Mouse (Mus musculus): ENCODE results near the gene Neurod2. TPM values are rescaled to one million over a fixed set of nuclear protein-coding genes. Genes with fewer than 3 reads are reported as not detected.

Gene Neurod2
- polyA plus RNA-seq, 1 experiment, result not detected

DNA sequence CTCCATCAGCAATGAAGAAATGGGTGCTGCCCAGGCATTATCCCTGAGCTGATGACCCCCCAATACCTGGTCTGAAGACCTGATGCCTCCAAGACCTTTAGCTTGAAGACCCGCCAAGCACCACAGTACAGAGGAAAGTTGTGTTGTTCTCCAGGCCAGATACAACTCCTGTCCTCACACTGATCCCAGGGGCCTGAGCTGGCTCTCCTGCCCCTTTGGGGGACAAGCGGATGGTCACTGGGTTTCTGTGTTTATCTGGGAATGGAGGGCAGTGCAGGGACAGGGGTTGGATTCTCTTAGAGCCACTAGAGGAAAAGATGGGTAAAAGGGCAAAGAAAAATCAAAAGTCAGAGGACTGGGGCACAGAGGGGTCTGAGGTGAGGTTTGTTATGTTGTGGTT lies 9.5 kb downstream of the Neurod2 start:
- Histone ChIP-seq H3K4me3 (no peak overlapping the region), H3K27me3 (ENCODE audit: control insufficient read depth, insufficient read depth, insufficient read length) (peaks cover 77% of the 10 kb centered on the region)
- no peak for TF ChIP-seq E2F4 (IDR thresholded peaks at IDR 0.05; ENCODE audit: insufficient read depth)
- no peak for TF ChIP-seq POLR2AphosphoS2 (IDR thresholded peaks at IDR 0.05; ENCODE audit: insufficient read length, low read depth)
- TF ChIP-seq MAX (IDR thresholded peaks at IDR 0.05; ENCODE audit: low read depth), result no peak
- TF ChIP-seq REST (IDR thresholded peaks at IDR 0.05; ENCODE audit: insufficient read depth, insufficient read length), result no peak
- TF ChIP-seq POLR2A (IDR thresholded peaks at IDR 0.05; ENCODE audit: insufficient read length, low read depth), result no peak
- no peak for TF ChIP-seq SRF (IDR thresholded peaks at IDR 0.05; ENCODE audit: control insufficient read depth, insufficient read length, low read depth)
- no peak for TF ChIP-seq TCF3 (IDR thresholded peaks at IDR 0.05; ENCODE audit: insufficient read length, low read depth)
- TF ChIP-seq CEBPB (IDR thresholded peaks at IDR 0.05; ENCODE audit: insufficient read depth, poor library complexity, severe bottlenecking), result no peak
- no peak for TF ChIP-seq TCF12 (IDR thresholded peaks at IDR 0.05; ENCODE audit: insufficient read depth, poor library complexity, severe bottlenecking)
- no peak for TF ChIP-seq MYOD1 (IDR thresholded peaks at IDR 0.05; ENCODE audit: control insufficient read depth in 1 of 3, insufficient read length in 2 of 3, low read depth in 2 of 3)
- no peak for TF ChIP-seq MYOG (IDR thresholded peaks at IDR 0.05; ENCODE audit: control insufficient read depth in 1 of 3, insufficient read depth in 1 of 3, insufficient read length in 2 of 3, low read depth in 2 of 3)
- no peak for TF ChIP-seq USF1 (IDR thresholded peaks at IDR 0.05; ENCODE audit: low read depth)

DNA sequence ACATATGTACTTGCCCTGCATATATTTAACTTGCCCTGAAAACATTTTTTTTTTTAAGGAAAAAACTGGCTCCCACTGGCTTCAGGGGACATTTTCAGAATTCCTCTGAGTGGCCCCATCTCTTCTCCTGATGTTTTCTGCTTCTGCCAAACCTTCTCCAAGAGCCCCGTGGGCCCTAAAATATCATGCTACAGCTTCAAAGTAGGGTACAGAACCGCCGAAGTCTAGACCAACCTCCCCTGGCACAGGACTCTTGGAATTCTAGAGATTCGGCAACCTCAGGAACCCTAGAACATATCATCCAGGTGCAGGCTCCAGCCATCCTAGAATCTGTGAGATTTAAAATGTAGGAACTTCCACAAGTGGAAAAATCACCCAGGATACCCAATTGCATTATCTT lies 9.9 kb downstream of the Neurod2 start:
- Histone ChIP-seq H3K36me3 (ENCODE audit: control insufficient read depth, insufficient read depth) (no peaks in the 10 kb centered on the region), H3K4me3 (no peak overlapping the region), H3K79me2 (ENCODE audit: control insufficient read depth, insufficient read depth) (no peaks in the 10 kb centered on the region), H3K4me2 (ENCODE audit: low read depth) (no peak overlapping the region), H3K27me3 (ENCODE audit: control insufficient read depth, insufficient read depth, insufficient read length) (peaks cover 75% of the 10 kb centered on the region), H3ac (ENCODE audit: control insufficient read depth, insufficient read length) (no peak overlapping the region)
- no peak for TF ChIP-seq SRF (IDR thresholded peaks at IDR 0.05; ENCODE audit: control insufficient read depth, insufficient read length, low read depth)

More for the DNA sequence above, 9.5 kb downstream of the Neurod2 start:
- no peak overlapping the region for H3ac ChIP-seq (ENCODE audit: control insufficient read depth, insufficient read length)
- H3K79me2 ChIP-seq (ENCODE audit: control insufficient read depth, insufficient read depth), result no peaks in the 10 kb centered on the region
- no peak overlapping the region for H3K4me2 ChIP-seq (ENCODE audit: low read depth)
- H3K36me3 ChIP-seq (ENCODE audit: control insufficient read depth, insufficient read depth), result no peaks in the 10 kb centered on the region

DNA sequence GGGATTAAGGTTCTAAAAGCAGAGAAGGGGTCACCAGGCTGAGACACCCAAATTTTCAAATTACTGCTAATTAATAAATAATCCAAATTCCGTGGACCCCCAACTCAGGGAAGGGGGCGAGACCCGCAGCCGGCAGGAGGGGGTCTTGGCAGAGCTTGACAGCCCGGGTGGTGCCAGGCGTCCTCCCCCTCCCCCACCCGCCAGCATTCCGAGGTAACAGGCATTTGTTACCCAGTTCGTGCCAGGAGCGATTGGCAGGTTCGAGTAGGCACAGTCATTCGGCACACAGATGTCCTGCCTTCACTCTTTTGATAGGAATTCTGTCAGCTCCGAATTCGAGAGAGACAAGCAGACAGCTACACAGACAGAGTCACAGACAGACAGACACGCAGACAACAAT lies 10.3 kb downstream of the Neurod2 start:
- Histone ChIP-seq H3K27me3 (ENCODE audit: control insufficient read depth, insufficient read depth, insufficient read length) (peaks cover 75% of the 10 kb centered on the region), H3K79me2 (ENCODE audit: control insufficient read depth, insufficient read depth) (no peaks in the 10 kb centered on the region), H3K36me3 (ENCODE audit: control insufficient read depth, insufficient read depth) (no peaks in the 10 kb centered on the region), H3K4me3 (no peak overlapping the region), H3K4me2 (ENCODE audit: low read depth) (no peak overlapping the region), H3ac (ENCODE audit: control insufficient read depth, insufficient read length) (no peak overlapping the region)
- TF ChIP-seq E2F4 (IDR thresholded peaks at IDR 0.05; ENCODE audit: insufficient read depth) (no peak), MYOD1 (IDR thresholded peaks at IDR 0.05; ENCODE audit: control insufficient read depth in 1 of 3, insufficient read length in 2 of 3, low read depth in 2 of 3) (no peak), TCF12 (IDR thresholded peaks at IDR 0.05; ENCODE audit: insufficient read depth, poor library complexity, severe bottlenecking) (no peak), SRF (IDR thresholded peaks at IDR 0.05; ENCODE audit: control insufficient read depth, insufficient read length, low read depth) (no peak), MAX (IDR thresholded peaks at IDR 0.05; ENCODE audit: low read depth) (no peak), MYOG (IDR thresholded peaks at IDR 0.05; ENCODE audit: control insufficient read depth in 1 of 3, insufficient read depth in 1 of 3, insufficient read length in 2 of 3, low read depth in 2 of 3) (no peak), TCF3 (IDR thresholded peaks at IDR 0.05; ENCODE audit: insufficient read length, low read depth) (no peak), CEBPB (IDR thresholded peaks at IDR 0.05; ENCODE audit: insufficient read depth, poor library complexity, severe bottlenecking) (no peak), REST (IDR thresholded peaks at IDR 0.05; ENCODE audit: insufficient read depth, insufficient read length) (no peak), POLR2A (IDR thresholded peaks at IDR 0.05; ENCODE audit: insufficient read length, low read depth) (no peak), POLR2AphosphoS2 (IDR thresholded peaks at IDR 0.05; ENCODE audit: insufficient read length, low read depth) (no peak), USF1 (IDR thresholded peaks at IDR 0.05; ENCODE audit: low read depth) (no peak)

DNA sequence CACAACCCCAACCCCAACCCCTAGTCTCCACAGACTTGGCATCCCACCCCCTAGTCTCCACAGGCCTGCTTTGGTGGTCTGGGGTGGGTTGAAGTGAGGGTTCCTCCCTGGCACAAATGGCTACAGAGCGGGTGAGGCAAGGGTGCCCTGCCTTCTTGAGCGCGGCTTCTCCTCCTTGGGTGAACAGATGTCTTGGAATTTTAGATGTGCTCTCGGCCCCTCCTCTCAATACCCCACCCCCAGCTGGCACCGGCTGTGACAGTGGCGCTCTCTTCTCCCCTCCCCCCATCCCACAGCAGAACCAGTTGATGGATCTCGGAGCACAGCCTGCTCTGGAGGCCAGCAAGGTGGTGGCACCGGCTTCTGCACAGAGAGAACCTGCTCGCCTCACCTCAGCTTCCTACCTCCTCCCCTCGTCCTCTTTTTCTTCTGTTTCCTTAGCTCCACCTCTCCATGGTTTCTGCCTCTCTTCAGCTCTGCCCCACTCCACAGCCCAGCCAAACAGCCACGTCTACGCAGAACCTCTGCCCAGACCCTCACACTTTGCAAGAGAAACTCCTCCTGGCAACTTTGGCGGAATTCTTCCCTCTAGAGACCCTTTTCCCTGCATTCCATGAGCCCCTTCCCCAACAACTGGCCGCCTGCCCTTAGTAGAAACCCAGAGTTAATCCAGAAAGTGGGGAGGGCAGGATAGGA lies 10.9 kb downstream of the Neurod2 start:
- no peak overlapping the region for H3ac ChIP-seq (ENCODE audit: control insufficient read depth, insufficient read length)
- no peak overlapping the region for H3K4me2 ChIP-seq (ENCODE audit: low read depth)
- H3K27me3 ChIP-seq (ENCODE audit: control insufficient read depth, insufficient read depth, insufficient read length), result peaks cover 74% of the 10 kb centered on the region
- H3K4me3 ChIP-seq, result no peak overlapping the region
- no peaks in the 10 kb centered on the region for H3K79me2 ChIP-seq (ENCODE audit: control insufficient read depth, insufficient read depth)
- H3K36me3 ChIP-seq (ENCODE audit: control insufficient read depth, insufficient read depth), result no peaks in the 10 kb centered on the region
- TF ChIP-seq POLR2AphosphoS2 (IDR thresholded peaks at IDR 0.05; ENCODE audit: insufficient read length, low read depth) (no peak), MYOD1 (IDR thresholded peaks at IDR 0.05; ENCODE audit: control insufficient read depth in 1 of 3, insufficient read length in 2 of 3, low read depth in 2 of 3) (no peak), SRF (IDR thresholded peaks at IDR 0.05; ENCODE audit: control insufficient read depth, insufficient read length, low read depth) (no peak)

DNA sequence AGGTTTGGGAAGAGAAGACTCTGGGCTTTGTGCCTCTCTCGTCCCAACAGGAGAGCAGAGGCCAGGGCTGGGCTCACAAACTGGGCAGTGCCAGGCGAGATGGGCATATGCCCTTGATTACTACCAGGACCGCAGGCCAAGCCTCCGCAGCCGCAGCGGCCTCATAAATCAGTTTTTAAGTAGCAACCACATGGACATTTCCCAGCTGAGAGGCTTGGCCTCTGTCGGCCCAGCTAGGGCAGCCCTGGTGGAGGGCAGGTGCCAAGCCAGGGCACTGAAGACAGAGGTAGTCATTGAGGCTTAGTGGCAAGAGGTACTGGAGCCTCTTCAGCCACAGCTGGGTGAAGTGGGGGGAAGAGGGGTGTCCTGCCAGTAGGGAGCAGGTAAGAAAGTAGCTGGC lies 12.0 kb downstream of the Neurod2 start:
- Histone ChIP-seq H3K79me2 (ENCODE audit: control insufficient read depth, insufficient read depth) (no peaks in the 10 kb centered on the region), H3ac (ENCODE audit: control insufficient read depth, insufficient read length) (no peak overlapping the region), H3K27me3 (ENCODE audit: control insufficient read depth, insufficient read depth, insufficient read length) (peaks cover 63% of the 10 kb centered on the region), H3K4me2 (ENCODE audit: low read depth) (no peak overlapping the region), H3K36me3 (ENCODE audit: control insufficient read depth, insufficient read depth) (no peaks in the 10 kb centered on the region), H3K4me3 (no peak overlapping the region)
- TF ChIP-seq USF1 (IDR thresholded peaks at IDR 0.05; ENCODE audit: low read depth), result no peak
- no peak for TF ChIP-seq TCF12 (IDR thresholded peaks at IDR 0.05; ENCODE audit: insufficient read depth, poor library complexity, severe bottlenecking)
- no peak for TF ChIP-seq CEBPB (IDR thresholded peaks at IDR 0.05; ENCODE audit: insufficient read depth, poor library complexity, severe bottlenecking)
- no peak for TF ChIP-seq MYOD1 (IDR thresholded peaks at IDR 0.05; ENCODE audit: control insufficient read depth in 1 of 3, insufficient read length in 2 of 3, low read depth in 2 of 3)
- TF ChIP-seq POLR2AphosphoS2 (IDR thresholded peaks at IDR 0.05; ENCODE audit: insufficient read length, low read depth), result no peak
- TF ChIP-seq POLR2A (IDR thresholded peaks at IDR 0.05; ENCODE audit: insufficient read length, low read depth), result no peak
- TF ChIP-seq REST (IDR thresholded peaks at IDR 0.05; ENCODE audit: insufficient read depth, insufficient read length), result no peak
- no peak for TF ChIP-seq MAX (IDR thresholded peaks at IDR 0.05; ENCODE audit: low read depth)
- no peak for TF ChIP-seq TCF3 (IDR thresholded peaks at IDR 0.05; ENCODE audit: insufficient read length, low read depth)
- no peak for TF ChIP-seq MYOG (IDR thresholded peaks at IDR 0.05; ENCODE audit: control insufficient read depth in 1 of 3, insufficient read depth in 1 of 3, insufficient read length in 2 of 3, low read depth in 2 of 3)
- no peak for TF ChIP-seq SRF (IDR thresholded peaks at IDR 0.05; ENCODE audit: control insufficient read depth, insufficient read length, low read depth)
- TF ChIP-seq E2F4 (IDR thresholded peaks at IDR 0.05; ENCODE audit: insufficient read depth), result no peak
